Mouse (Mus musculus): Measurements from ENCODE around the gene 4930544G11Rik.

The 4930544G11Rik gene

GRCm38 (mm10) chr6:65952309-65952708, at the start of gene 4930544G11Rik:
Gene 4930544G11Rik (plus strand): TSS chr6:65952609.
- DNase-seq (ENCODE audit: low spot score), result no peak

- no peak for DNase-seq (ENCODE audit: low spot score)
Measured at GRCm38 (mm10) chr6:65906657-65907182, 45.7 kb upstream of the 4930544G11Rik start.

GRCm38 (mm10) chr6:65915421-65915820, 37.0 kb upstream of the 4930544G11Rik start:
- no peak for DNase-seq (ENCODE audit: low spot score)

- DNase-seq (ENCODE audit: low spot score), result no peak
Measured at GRCm38 (mm10) chr6:65921703-65922102, 30.7 kb upstream of the 4930544G11Rik start.

- no peak for DNase-seq (ENCODE audit: low spot score)
Measured at GRCm38 (mm10) chr6:65923501-65924084, 28.8 kb upstream of the 4930544G11Rik start.

- DNase-seq (ENCODE audit: low spot score), result no peak
Measured at GRCm38 (mm10) chr6:65925737-65926333, 26.6 kb upstream of the 4930544G11Rik start.

GRCm38 (mm10) chr6:65930523-65930922, 21.9 kb upstream of the 4930544G11Rik start:
- DNase-seq (ENCODE audit: low spot score), result no peak

GRCm38 (mm10) chr6:65932776-65933175, 19.6 kb upstream of the 4930544G11Rik start:
- DNase-seq (ENCODE audit: low spot score), result no peak

- no peak for DNase-seq (ENCODE audit: low spot score)
Measured at GRCm38 (mm10) chr6:65933177-65933576, 19.2 kb upstream of the 4930544G11Rik start.

GRCm38 (mm10) chr6:65935566-65936281, 16.7 kb upstream of the 4930544G11Rik start:
- no peak for DNase-seq (ENCODE audit: low spot score)

- no peak for DNase-seq (ENCODE audit: low spot score)
Measured at GRCm38 (mm10) chr6:65950492-65950891, 1.9 kb upstream of the 4930544G11Rik start.

GRCm38 (mm10) chr6:65969386-65970111, 17.1 kb downstream of the 4930544G11Rik start:
- DNase-seq (ENCODE audit: low spot score), result no peak

- no peak for DNase-seq (ENCODE audit: low spot score)
Measured at GRCm38 (mm10) chr6:65970410-65970809, 18.0 kb downstream of the 4930544G11Rik start.

- DNase-seq (ENCODE audit: low spot score), result no peak
Measured at GRCm38 (mm10) chr6:65992081-65992480, 39.7 kb downstream of the 4930544G11Rik start.

- no peak for DNase-seq (ENCODE audit: low spot score)
Measured at GRCm38 (mm10) chr6:65998343-65998742, 45.9 kb downstream of the 4930544G11Rik start.

Measured in MN1 (cell line).